Mouse (Mus musculus) intestine, embryonic 14.5 days (tissue): ENCODE measurements at regions not wholly inside any gene's neighbourhood (a gene's known extent, or its start where the extent isn't known, plus 50 kb on each side); places are given as distances from the start of the nearest gene placed in this dataset.

Source experiments
- ATAC-seq: fragments of 200-750 bp; cut with Nextera tagmentation; replicated peaks from 2 replicates; pipeline ENCODE4 v1.8.0; 2017; ENCODE audit warnings: low read depth, moderate number of reproducible peaks, moderate TSS enrichment, moderate library complexity; ENCODE audit not compliant: low FRiP score, low TSS enrichment
- DNase-seq: peaks from one replicate; pipeline ENCODE4 v3.0.0-alpha.2; 2018; ENCODE audit warnings: low spot score
- H3K27ac ChIP-seq: fragments of 300-500 bp; sonication (generic); 2 replicates; pipeline ENCODE4 v1.5.1; 2014; ENCODE audit warnings: low read depth, mild to moderate bottlenecking, control low read depth
- H3K27me3 ChIP-seq: fragments of 300-500 bp; sonication (generic); replicated peaks from 2 replicates; pipeline ENCODE4 v1.6.1; 2014; ENCODE audit warnings: low read length, control low read depth; ENCODE audit not compliant: control insufficient read depth, insufficient read depth
- H3K36me3 ChIP-seq: fragments of 300-500 bp; sonication (generic); 2 replicates; pipeline ENCODE4 v1.6.1; 2014; ENCODE audit warnings: low read length, control low read depth; ENCODE audit not compliant: control insufficient read depth, insufficient read depth
- H3K4me1 ChIP-seq: fragments of 300-500 bp; sonication (generic); replicated peaks from 2 replicates; pipeline ENCODE4 v1.6.1; 2014; ENCODE audit warnings: low read length, control low read depth, mixed read lengths; ENCODE audit not compliant: control insufficient read depth, insufficient read depth
- H3K4me2 ChIP-seq: fragments of 300-500 bp; sonication (generic); 2 replicates; pipeline ENCODE4 v1.6.1; 2014; ENCODE audit warnings: low read length
- H3K4me3 ChIP-seq: fragments of 300-500 bp; sonication (generic); 2 replicates; pipeline ENCODE4 v1.5.1; 2014; ENCODE audit warnings: low read depth, low read length, control low read depth, mixed read lengths
- H3K9ac ChIP-seq: fragments of 300-500 bp; sonication (generic); 2 replicates; pipeline ENCODE4 v1.6.1; 2014; ENCODE audit warnings: mild to moderate bottlenecking, low read length
- H3K9me3 ChIP-seq: fragments of 300-500 bp; sonication (generic); 2 replicates; pipeline ENCODE4 v1.6.1; 2016; ENCODE audit warnings: low read length, control low read depth; ENCODE audit not compliant: control insufficient read depth
- WGBS: fragments of 180-500 bp; shearing (Covaris S2); extraction: QIAGEN DNeasy Blood & Tissue Kit; methylation state at CpG from one replicate; pipeline ENCODE4 v1.1.7; 2014; 5-methylcytosine and 5-hydroxymethylcytosine counted together

DNA sequence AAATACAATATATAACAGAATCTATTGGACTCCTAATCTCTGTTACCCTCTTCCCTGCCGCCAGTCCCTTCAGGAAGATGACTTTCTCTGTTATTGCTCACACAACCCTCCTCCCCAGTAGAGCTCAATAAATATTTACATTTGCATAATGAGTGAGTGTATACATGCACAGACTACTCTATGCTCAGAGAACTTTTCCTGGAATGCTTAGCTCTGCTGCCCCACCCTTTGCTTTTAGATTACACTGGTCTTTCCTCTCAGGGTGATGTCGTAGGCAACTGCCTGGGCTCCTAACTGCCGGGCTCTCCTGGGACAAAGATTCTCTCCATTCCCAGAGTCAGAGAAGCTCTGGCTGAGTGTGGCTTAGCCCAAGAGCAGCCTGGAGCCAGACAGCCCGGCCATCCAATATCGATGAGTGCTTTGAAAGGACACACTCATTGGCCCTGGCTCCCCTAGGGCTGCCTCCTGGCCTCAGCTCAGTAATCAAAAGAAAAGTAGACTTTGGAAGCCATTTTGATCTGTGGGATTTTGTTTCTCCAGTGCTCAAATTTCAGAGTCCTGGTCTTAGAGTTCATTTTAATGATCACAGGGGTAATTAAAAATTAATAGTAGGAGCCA is 109.2 kb upstream of the Cdh4 start:
- Histone ChIP-seq H3K9ac (no peak overlapping the region), H3K27me3 (no peaks in the 10 kb centered on the region), H3K27ac (no peak overlapping the region), H3K4me1 (no peaks in the 10 kb centered on the region), H3K36me3 (no peaks in the 10 kb centered on the region), H3K4me2 (no peak overlapping the region), H3K4me3 (no peak overlapping the region), H3K9me3 (no peaks in the 10 kb centered on the region)
- ATAC-seq (no peak), DNase-seq (no peak)
- WGBS = 42% methylated on average over 5 of the region's 5 CpGs

- DNase-seq (no peak), ATAC-seq (no peak)
- no peak overlapping the region for H3K9ac ChIP-seq
- no peak overlapping the region for H3K27ac ChIP-seq
- no peaks in the 10 kb centered on the region for H3K4me1 ChIP-seq
- no peaks in the 10 kb centered on the region for H3K9me3 ChIP-seq
- WGBS = 61% methylated on average over 5 of the region's 5 CpGs
- H3K4me2 ChIP-seq = no peak overlapping the region
- no peak overlapping the region for H3K4me3 ChIP-seq
- H3K36me3 ChIP-seq = no peaks in the 10 kb centered on the region
- no peaks in the 10 kb centered on the region for H3K27me3 ChIP-seq
Measured at GRCm38 (mm10) chr2:179333587-179333986, 108.6 kb upstream of the Cdh4 start.

GRCm38 (mm10) chr2:179336235-179336634 is 106.0 kb upstream of the Cdh4 start:
- Histone ChIP-seq H3K4me1 (no peaks in the 10 kb centered on the region), H3K9me3 (no peaks in the 10 kb centered on the region), H3K4me2 (no peak overlapping the region), H3K27ac (no peak overlapping the region), H3K9ac (no peak overlapping the region), H3K36me3 (no peaks in the 10 kb centered on the region), H3K4me3 (no peak overlapping the region), H3K27me3 (no peaks in the 10 kb centered on the region)
- DNase-seq (no peak), ATAC-seq (no peak)
- 0% methylated on average over 1 of the region's 1 CpGs for WGBS

- no peak overlapping the region for H3K27ac ChIP-seq
- ATAC-seq (no peak), DNase-seq (no peak)
- no peaks in the 10 kb centered on the region for H3K9me3 ChIP-seq
- H3K36me3 ChIP-seq = no peaks in the 10 kb centered on the region
- WGBS = 52% methylated on average over 3 of the region's 3 CpGs
- no peaks in the 10 kb centered on the region for H3K27me3 ChIP-seq
- H3K4me2 ChIP-seq = no peak overlapping the region
- H3K4me1 ChIP-seq = no peaks in the 10 kb centered on the region
- no peak overlapping the region for H3K9ac ChIP-seq
- H3K4me3 ChIP-seq = no peak overlapping the region
Measured at GRCm38 (mm10) chr2:179352676-179353075, 89.6 kb upstream of the Cdh4 start.

GRCm38 (mm10) chr2:179354866-179355265 is 87.4 kb upstream of the Cdh4 start:
- H3K27me3 ChIP-seq = no peaks in the 10 kb centered on the region
- no peaks in the 10 kb centered on the region for H3K9me3 ChIP-seq
- no peaks in the 10 kb centered on the region for H3K4me1 ChIP-seq
- no peak overlapping the region for H3K4me3 ChIP-seq
- no peak overlapping the region for H3K9ac ChIP-seq
- no peak overlapping the region for H3K4me2 ChIP-seq
- DNase-seq (no peak), ATAC-seq (no peak)
- no peak overlapping the region for H3K27ac ChIP-seq
- no peaks in the 10 kb centered on the region for H3K36me3 ChIP-seq
- WGBS = 69% methylated on average over 5 of the region's 5 CpGs

- no peak overlapping the region for H3K27ac ChIP-seq
- 56% methylated on average over 14 of the region's 14 CpGs for WGBS
- no peaks in the 10 kb centered on the region for H3K9me3 ChIP-seq
- no peak overlapping the region for H3K4me2 ChIP-seq
- H3K4me3 ChIP-seq = no peak overlapping the region
- DNase-seq (no peak), ATAC-seq (no peak)
- no peaks in the 10 kb centered on the region for H3K4me1 ChIP-seq
- H3K27me3 ChIP-seq = no peaks in the 10 kb centered on the region
- H3K9ac ChIP-seq = no peak overlapping the region
- no peaks in the 10 kb centered on the region for H3K36me3 ChIP-seq
Measured at GRCm38 (mm10) chr2:179370882-179371546, 71.2 kb upstream of the Cdh4 start.

- no peak for ATAC-seq
- WGBS = 57% methylated on average over 7 of the region's 7 CpGs
Measured at GRCm38 (mm10) chr2:179371553-179371952, 70.7 kb upstream of the Cdh4 start.

GRCm38 (mm10) chr2:179379691-179380443 is 62.4 kb upstream of the Cdh4 start:
- Histone ChIP-seq H3K9ac (no peak overlapping the region), H3K27me3 (no peaks in the 10 kb centered on the region), H3K4me1 (no peaks in the 10 kb centered on the region), H3K4me2 (no peak overlapping the region), H3K36me3 (no peaks in the 10 kb centered on the region), H3K27ac (no peak overlapping the region), H3K4me3 (no peak overlapping the region), H3K9me3 (no peaks in the 10 kb centered on the region)
- 56% methylated on average over 11 of the region's 11 CpGs for WGBS
- DNase-seq (no peak), ATAC-seq (no peak)

More at GRCm38 (mm10) chr2:179371553-179371952, 70.7 kb upstream of the Cdh4 start:
- Histone ChIP-seq H3K9ac (no peak overlapping the region), H3K36me3 (no peaks in the 10 kb centered on the region), H3K9me3 (no peaks in the 10 kb centered on the region), H3K4me1 (no peaks in the 10 kb centered on the region), H3K27ac (no peak overlapping the region), H3K27me3 (no peaks in the 10 kb centered on the region), H3K4me3 (no peak overlapping the region), H3K4me2 (no peak overlapping the region)
- DNase-seq = no peak

DNA sequence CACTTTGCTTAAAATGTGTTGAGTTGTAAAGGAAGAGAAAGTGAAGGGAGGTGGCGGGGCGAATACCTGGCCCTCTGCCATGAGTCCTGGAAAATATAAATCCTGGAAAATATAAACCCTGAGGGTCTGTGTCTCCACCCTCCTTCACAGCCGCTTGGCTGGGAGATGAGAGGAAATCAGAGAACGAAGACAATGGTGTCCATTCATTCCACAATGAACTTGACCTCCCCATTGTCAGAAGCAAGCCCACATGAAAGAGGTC is 61.9 kb upstream of the Cdh4 start:
- ATAC-seq (no peak), DNase-seq (no peak)
- Histone ChIP-seq H3K9me3 (no peaks in the 10 kb centered on the region), H3K4me3 (no peak overlapping the region), H3K9ac (no peak overlapping the region), H3K27ac (no peak overlapping the region), H3K4me1 (no peaks in the 10 kb centered on the region), H3K36me3 (no peaks in the 10 kb centered on the region), H3K27me3 (no peaks in the 10 kb centered on the region), H3K4me2 (no peak overlapping the region)
- WGBS = 33% methylated on average over 4 of the region's 4 CpGs
